8 mouse cellular contexts compared by ENCODE assay signal in the genomic region with DNA sequence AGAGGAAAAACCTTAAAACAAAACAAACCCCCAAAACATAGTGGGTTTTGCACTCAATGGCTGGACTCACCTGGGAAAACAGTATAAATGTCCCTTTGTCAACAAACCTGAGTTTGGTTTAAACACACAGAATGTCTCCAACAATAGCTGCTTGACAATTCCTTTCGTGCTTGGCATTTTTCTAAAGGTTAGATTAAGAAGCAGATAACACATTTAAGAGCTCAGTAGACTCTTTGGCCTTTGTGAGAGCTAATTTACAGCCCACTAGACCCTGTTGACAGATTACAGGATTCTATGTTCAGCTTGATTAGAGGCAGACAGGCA.
DNase-seq lines count a peak whose midpoint lies in the region; ATAC-seq and TF ChIP-seq lines count a peak whose summit lies in the region.
"Had no signal": no experiment of that assay in that cellular context is flagged by ENCODE, and none has a peak within 500 bp of the region (broad histone marks: within the 10 kb centered on the region; RNA-seq: fewer than 3 reads in every experiment).

No protein-coding gene starts in this region.

- DNase-seq in heart, postnatal 0 days (ENCODE audit: low spot score): no peak
- no peak for DNase-seq in heart, postnatal 25 days (ENCODE audit: low spot score)
- DNase-seq in midbrain, embryonic 11.5 days (ENCODE audit: low spot score, missing footprints): no peak
- no peak for DNase-seq in thymus, postnatal 14 days
- DNase-seq: cerebellum, adult 18-20 months had no signal

- H3K27ac ChIP-seq in heart, postnatal 0 days (ENCODE audit: low read depth): peak overlapping the region; percentile 65
- H3K27ac ChIP-seq in midbrain, embryonic 15.5 days: peak overlapping the region; percentile 17; the same call in 1 of the 2 replicates
- H3K27ac ChIP-seq in midbrain, embryonic 11.5 days (ENCODE audit: low read depth, low read length): no peak overlapping the region
- H3K27ac ChIP-seq in hindbrain, embryonic 13.5 days: peak overlapping the region; percentile 52; the same call in 1 of the 2 replicates
- peak overlapping the region; percentile 49; the same call in 1 of the 2 replicates for H3K27ac ChIP-seq in neural tube, embryonic 15.5 days (replicated peaks)

- no peaks in the 10 kb centered on the region for H3K36me3 ChIP-seq in heart, postnatal 0 days (replicated peaks; ENCODE audit: control insufficient read depth, insufficient read depth, low read length)
- no peaks in the 10 kb centered on the region for H3K36me3 ChIP-seq in midbrain, embryonic 15.5 days (replicated peaks)
- no peaks in the 10 kb centered on the region for H3K36me3 ChIP-seq in midbrain, embryonic 11.5 days (ENCODE audit: control insufficient read depth, insufficient read depth, low read length)
- H3K36me3 ChIP-seq in hindbrain, embryonic 13.5 days: no peaks in the 10 kb centered on the region
- H3K36me3 ChIP-seq in neural tube, embryonic 15.5 days: no peaks in the 10 kb centered on the region

- intact Hi-C loops in heart, postnatal 25 days (cut with DNase I): loop anchor here (10.0 kb wide), 1 partner anchor 309 kb away; the partner anchor contains the start of genes Ngly1 and Oxsm

- no peak overlapping the region for H3K4me2 ChIP-seq in heart, postnatal 0 days (ENCODE audit: low read depth, low read length)
- no peak overlapping the region for H3K4me2 ChIP-seq in midbrain, embryonic 15.5 days
- no peak overlapping the region for H3K4me2 ChIP-seq in midbrain, embryonic 11.5 days
- no peak overlapping the region for H3K4me2 ChIP-seq in hindbrain, embryonic 13.5 days
- no peak overlapping the region for H3K4me2 ChIP-seq in neural tube, embryonic 15.5 days

- no peaks in the 10 kb centered on the region for H3K27me3 ChIP-seq in heart, postnatal 0 days (ENCODE audit: control insufficient read depth, insufficient read depth, low read length)
- H3K27me3 ChIP-seq in midbrain, embryonic 15.5 days (replicated peaks): no peaks in the 10 kb centered on the region
- no peaks in the 10 kb centered on the region for H3K27me3 ChIP-seq in midbrain, embryonic 11.5 days (ENCODE audit: control insufficient read depth, insufficient read depth, low read length)
- H3K27me3 ChIP-seq in hindbrain, embryonic 13.5 days: no peaks in the 10 kb centered on the region
- no peaks in the 10 kb centered on the region for H3K27me3 ChIP-seq in neural tube, embryonic 15.5 days (replicated peaks)

- no peak for TF ChIP-seq EP300 in heart, postnatal 0 days (IDR thresholded peaks at IDR 0.05; ENCODE audit: low read depth)

- ATAC-seq in heart, postnatal 0 days (ENCODE audit: insufficient read depth, low read depth): no peak
- ATAC-seq in midbrain, embryonic 15.5 days (replicated peaks): no peak; the same call in 1 of the 2 replicates
- ATAC-seq in midbrain, embryonic 11.5 days (ENCODE audit: low FRiP score): no peak
- ATAC-seq in hindbrain, embryonic 13.5 days (ENCODE audit: low FRiP score): no peak; the same call in 1 of the 2 replicates
- ATAC-seq in neural tube, embryonic 15.5 days (ENCODE audit: low FRiP score): no peak

- H3K9me3 ChIP-seq in heart, postnatal 0 days (replicated peaks; ENCODE audit: control insufficient read depth, low read length): no peaks in the 10 kb centered on the region
- no peaks in the 10 kb centered on the region for H3K9me3 ChIP-seq in midbrain, embryonic 15.5 days
- H3K9me3 ChIP-seq in midbrain, embryonic 11.5 days (ENCODE audit: control insufficient read depth, low read length): no peaks in the 10 kb centered on the region
- no peaks in the 10 kb centered on the region for H3K9me3 ChIP-seq in hindbrain, embryonic 13.5 days
- H3K9me3 ChIP-seq in neural tube, embryonic 15.5 days (replicated peaks): no peaks in the 10 kb centered on the region

- no peak overlapping the region for H3K4me3 ChIP-seq in heart, postnatal 0 days (ENCODE audit: low read depth, low read length)
- H3K4me3 ChIP-seq in midbrain, embryonic 15.5 days: no peak overlapping the region
- H3K4me3 ChIP-seq in midbrain, embryonic 11.5 days (ENCODE audit: low read depth, low read length): no peak overlapping the region
- H3K4me3 ChIP-seq in hindbrain, embryonic 13.5 days: no peak overlapping the region
- no peak overlapping the region for H3K4me3 ChIP-seq in neural tube, embryonic 15.5 days (replicated peaks)

- TF ChIP-seq CTCF in heart, postnatal 0 days (IDR thresholded peaks at IDR 0.05; ENCODE audit: low read depth): no peak

- WGBS in heart, postnatal 0 days: 18% methylated on average over 1 of the region's 1 CpGs
- WGBS in midbrain, embryonic 15.5 days: 38% methylated on average over 1 of the region's 1 CpGs
- WGBS in midbrain, embryonic 11.5 days: 52% methylated on average over 1 of the region's 1 CpGs
- WGBS in hindbrain, embryonic 13.5 days: 50% methylated on average over 1 of the region's 1 CpGs
- 55% methylated on average over 1 of the region's 1 CpGs for WGBS in neural tube, embryonic 15.5 days

- no peak overlapping the region for H3K9ac ChIP-seq in heart, postnatal 0 days (replicated peaks; ENCODE audit: low read depth, low read length)
- H3K9ac ChIP-seq in midbrain, embryonic 15.5 days: no peak overlapping the region
- no peak overlapping the region for H3K9ac ChIP-seq in midbrain, embryonic 11.5 days (ENCODE audit: low read length)
- H3K9ac ChIP-seq in hindbrain, embryonic 13.5 days: no peak overlapping the region
- H3K9ac ChIP-seq in neural tube, embryonic 15.5 days (replicated peaks): no peak overlapping the region

- peaks cover 50% of the 10 kb centered on the region for H3K4me1 ChIP-seq in heart, postnatal 0 days (ENCODE audit: control insufficient read depth, insufficient read depth)
- peaks cover 15% of the 10 kb centered on the region; the same call in 1 of the 2 replicates for H3K4me1 ChIP-seq in midbrain, embryonic 15.5 days
- H3K4me1 ChIP-seq in midbrain, embryonic 11.5 days (ENCODE audit: control insufficient read depth, insufficient read depth, low read length): peaks cover 2% of the 10 kb centered on the region; the same call in 1 of the 2 replicates
- H3K4me1 ChIP-seq in hindbrain, embryonic 13.5 days (replicated peaks): peaks cover 23% of the 10 kb centered on the region
- peaks cover 19% of the 10 kb centered on the region for H3K4me1 ChIP-seq in neural tube, embryonic 15.5 days
